Mouse (Mus musculus) cerebellum, adult 9-10 months (tissue): ENCODE measurements around the gene Ermn.

Experiments
- DNase-seq: peaks from one replicate; pipeline ENCODE4 v3.0.0; 2022

Ermn gene

GRCm38 (mm10) chr2:58052821-58053581, at the start of gene Ermn:
Gene Ermn, minus strand, starts transcription at chr2:58052864.
- DNase-seq = peak; percentile 24

- no peak for DNase-seq
Measured at GRCm38 (mm10) chr2:58094818-58095217, 42.2 kb upstream of the Ermn start.

- no peak for DNase-seq
Measured at GRCm38 (mm10) chr2:58086420-58086819, 33.8 kb upstream of the Ermn start.

- no peak for DNase-seq
Measured at GRCm38 (mm10) chr2:58079849-58080248, 27.2 kb upstream of the Ermn start.

- DNase-seq = peak; percentile 89
Measured at GRCm38 (mm10) chr2:58055383-58055782, 2.7 kb upstream of the Ermn start.

- no peak for DNase-seq
Measured at GRCm38 (mm10) chr2:58041867-58042266, 10.8 kb downstream of the Ermn start.

GRCm38 (mm10) chr2:58036926-58037325, 15.7 kb downstream of the Ermn start:
- no peak for DNase-seq

GRCm38 (mm10) chr2:58035635-58036034, 17.0 kb downstream of the Ermn start:
- no peak for DNase-seq

- no peak for DNase-seq
Measured at GRCm38 (mm10) chr2:58031431-58031830, 21.2 kb downstream of the Ermn start.

- DNase-seq = peak; percentile 75
Measured at GRCm38 (mm10) chr2:58029404-58029803, 23.3 kb downstream of the Ermn start.

- DNase-seq = no peak
Measured at GRCm38 (mm10) chr2:58026740-58027139, 25.9 kb downstream of the Ermn start.

- DNase-seq = peak; percentile 19
Measured at GRCm38 (mm10) chr2:58023556-58023955, 29.1 kb downstream of the Ermn start.

GRCm38 (mm10) chr2:58007081-58007480, 45.6 kb downstream of the Ermn start:
- no peak for DNase-seq

- no peak for DNase-seq
Measured at GRCm38 (mm10) chr2:58001497-58001896, 51.2 kb downstream of the Ermn start.

- DNase-seq = no peak
Measured at GRCm38 (mm10) chr2:57997752-57998430, 54.8 kb downstream of the Ermn start, which contains the start of gene Galnt5. Gene Galnt5, plus strand, starts transcription at chr2:57997884.
